Mouse (Mus musculus) liver, embryonic 11.5 days (tissue): ENCODE data around the gene Pole4. TPM values are rescaled to one million over a fixed set of nuclear protein-coding genes. Genes with fewer than 3 reads are reported as not detected.
"Not testable (repeated sequence)": the region's sequence is repeated elsewhere in the genome, so short reads cannot be mapped to it uniquely, and the experiment has no call there.

Experiments used
- ATAC-seq: fragments of 200-750 bp; cut with Nextera tagmentation; replicated peaks from 2 replicates; pipeline ENCODE4 v1.8.0; 2017; ENCODE audit warnings: moderate number of reproducible peaks, mild to moderate bottlenecking, moderate TSS enrichment, moderate library complexity; ENCODE audit not compliant: low FRiP score
- DNase-seq: peaks from one replicate; pipeline ENCODE4 v3.0.0-alpha.2; 2017; ENCODE audit warnings: low spot score
- H3K27ac ChIP-seq: fragments of 300-500 bp; sonication (generic); 2 replicates; pipeline ENCODE4 v1.5.1; 2014; ENCODE audit warnings: mild to moderate bottlenecking, low read depth, low read length, control low read depth
- H3K27me3 ChIP-seq: fragments of 300-500 bp; sonication (generic); replicated peaks from 2 replicates; pipeline ENCODE4 v1.6.1; 2014; ENCODE audit warnings: low read length, mixed read lengths; ENCODE audit not compliant: control insufficient read depth, insufficient read depth
- H3K36me3 ChIP-seq: fragments of 300-500 bp; sonication (generic); 2 replicates; pipeline ENCODE4 v1.6.1; 2014; ENCODE audit warnings: mild to moderate bottlenecking, low read length, moderate library complexity, mixed read lengths; ENCODE audit not compliant: control insufficient read depth, insufficient read depth
- H3K4me1 ChIP-seq: fragments of 300-500 bp; sonication (generic); replicated peaks from 2 replicates; pipeline ENCODE4 v1.6.1; 2014; ENCODE audit warnings: low read length, mixed read lengths; ENCODE audit not compliant: control insufficient read depth, insufficient read depth
- H3K4me2 ChIP-seq: fragments of 300-500 bp; sonication (generic); 2 replicates; pipeline ENCODE4 v1.6.1; 2014; ENCODE audit warnings: mild to moderate bottlenecking, control low read depth, moderate library complexity
- H3K4me3 ChIP-seq: fragments of 300-500 bp; sonication (generic); 2 replicates; pipeline ENCODE4 v1.5.1; 2014; ENCODE audit warnings: low read depth, low read length, control low read depth
- H3K9ac ChIP-seq: fragments of 300-500 bp; sonication (generic); 2 replicates; pipeline ENCODE4 v1.6.1; 2014; ENCODE audit warnings: low read depth, low read length, control low read depth
- H3K9me3 ChIP-seq: fragments of 300-500 bp; sonication (generic); 2 replicates; pipeline ENCODE4 v1.6.1; 2016; ENCODE audit warnings: low read length, inconsistent platforms, mixed read lengths; ENCODE audit not compliant: control insufficient read depth
- WGBS: fragments of 180-500 bp; shearing (Covaris S2); extraction: QIAGEN DNeasy Blood & Tissue Kit; methylation state at CpG from one replicate; pipeline ENCODE4 v1.1.7; 2014; 5-methylcytosine and 5-hydroxymethylcytosine counted together
- polyA plus RNA-seq: library from polyadenylated mRNA; unstranded; fragments of >200 nt; fragmentation: Nextera tagmentation; extraction: Ambion mirVana; gene quantifications from 2 replicates; pipeline ENCODE4 v1.2.1, GENCODE M21; 2014

Gene Pole4
- polyA plus RNA-seq, 1 experiment from 2014 or later: 106 TPM

- H3K4me2 ChIP-seq, H3K9ac ChIP-seq, H3K4me1 ChIP-seq, H3K4me3 ChIP-seq, ATAC-seq, H3K27me3 ChIP-seq, H3K27ac ChIP-seq, DNase-seq, H3K36me3 ChIP-seq, H3K9me3 ChIP-seq: not testable (repeated sequence)
- WGBS: 93% methylated on average over 7 of the region's 8 CpGs
These were observed 79.8 kb downstream of the Pole4 start for GRCm38 (mm10) chr6:82625331-82625730.

DNA sequence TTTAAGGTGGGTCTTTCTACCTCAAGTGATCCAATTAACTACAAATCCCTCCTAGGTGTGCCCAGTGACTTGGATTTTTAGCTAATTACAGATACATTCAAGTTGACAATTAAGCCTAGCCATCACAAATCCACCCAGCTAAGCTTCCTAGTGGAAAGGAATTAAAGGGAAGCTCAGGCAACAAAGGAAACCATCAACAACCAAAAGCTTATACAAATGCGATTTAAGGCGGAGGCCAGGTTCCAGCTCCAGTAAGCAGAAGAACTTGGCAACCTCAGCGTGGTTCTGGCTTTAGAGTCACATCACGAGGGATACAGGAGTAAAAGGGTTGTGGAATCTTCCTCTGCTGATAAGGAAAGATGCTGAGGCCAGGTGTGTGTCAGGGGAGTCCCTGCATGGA lies 92.0 kb downstream of the Pole4 start:
- ATAC-seq: no peak
- H3K4me1 ChIP-seq: no peaks in the 10 kb centered on the region
- H3K4me3 ChIP-seq: no peak overlapping the region
- no peak overlapping the region for H3K27ac ChIP-seq
- H3K9ac ChIP-seq: no peak overlapping the region
- no peaks in the 10 kb centered on the region for H3K36me3 ChIP-seq
- H3K9me3 ChIP-seq: no peaks in the 10 kb centered on the region
- H3K27me3 ChIP-seq: no peaks in the 10 kb centered on the region
- WGBS: 71% methylated on average over 4 of the region's 4 CpGs
- no peak overlapping the region for H3K4me2 ChIP-seq
- no peak for DNase-seq

DNA sequence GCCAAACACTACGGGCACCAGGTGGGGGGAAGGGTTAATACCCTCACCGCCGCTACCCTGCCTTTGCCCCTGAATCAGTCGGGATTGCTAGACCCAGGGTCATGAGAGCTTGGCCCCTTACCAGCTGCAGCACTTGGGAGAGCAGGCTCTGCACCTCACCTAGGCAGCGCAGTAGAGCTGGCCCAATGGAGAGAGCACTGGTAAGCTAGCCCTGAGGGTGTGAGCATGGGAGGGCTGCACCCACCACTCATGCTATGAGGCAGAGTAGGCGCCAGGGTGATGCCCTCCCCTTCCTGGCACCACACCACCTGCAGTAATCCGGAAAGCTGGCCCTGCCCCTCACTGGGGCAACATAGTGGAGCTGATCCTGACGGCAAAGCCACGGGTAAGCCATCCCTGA lies 94.1 kb downstream of the Pole4 start:
- DNase-seq (no peak), ATAC-seq (no peak)
- Histone ChIP-seq H3K9me3 (no peaks in the 10 kb centered on the region), H3K4me2 (no peak overlapping the region), H3K4me1 (no peaks in the 10 kb centered on the region), H3K9ac (no peak overlapping the region), H3K27ac (no peak overlapping the region), H3K27me3 (no peaks in the 10 kb centered on the region), H3K36me3 (no peaks in the 10 kb centered on the region), H3K4me3 (no peak overlapping the region)
- 74% methylated on average over 9 of the region's 9 CpGs for WGBS

- WGBS: 81% methylated on average over 7 of the region's 7 CpGs
- no peak for DNase-seq
- no peaks in the 10 kb centered on the region for H3K9me3 ChIP-seq
- no peaks in the 10 kb centered on the region for H3K27me3 ChIP-seq
- no peak for ATAC-seq
- H3K9ac ChIP-seq: no peak overlapping the region
- H3K4me3 ChIP-seq: no peak overlapping the region
- no peaks in the 10 kb centered on the region for H3K4me1 ChIP-seq
- H3K36me3 ChIP-seq: no peaks in the 10 kb centered on the region
- H3K4me2 ChIP-seq: no peak overlapping the region
- no peak overlapping the region for H3K27ac ChIP-seq
These were observed 95.7 kb downstream of the Pole4 start for GRCm38 (mm10) chr6:82609339-82609926.

DNA sequence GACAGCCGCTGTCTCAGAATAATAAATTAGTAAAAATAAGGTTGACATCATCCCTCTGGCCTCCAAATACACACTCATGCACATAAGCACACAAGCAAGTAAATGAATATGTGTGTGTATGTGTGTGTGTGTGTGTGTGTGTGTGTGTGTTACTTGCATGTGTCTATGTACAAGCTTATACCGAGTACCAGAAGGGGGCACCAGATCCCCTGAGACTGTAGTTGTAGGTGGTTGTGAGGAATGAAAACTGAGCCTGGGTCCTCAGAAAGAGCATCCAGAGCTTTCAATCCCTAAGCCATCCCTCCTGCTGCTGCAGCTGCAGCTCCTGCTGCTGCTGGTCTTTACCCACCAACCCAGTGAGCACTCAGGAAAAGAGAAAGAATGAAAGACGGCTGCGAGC lies 96.4 kb downstream of the Pole4 start:
- Histone ChIP-seq H3K4me2 (no peak overlapping the region), H3K4me3 (no peak overlapping the region), H3K9ac (no peak overlapping the region), H3K9me3 (no peaks in the 10 kb centered on the region), H3K4me1 (no peaks in the 10 kb centered on the region), H3K27ac (no peak overlapping the region), H3K36me3 (no peaks in the 10 kb centered on the region), H3K27me3 (no peaks in the 10 kb centered on the region)
- DNase-seq: no peak
- ATAC-seq: no peak
- WGBS: 90% methylated on average over 4 of the region's 4 CpGs

DNA sequence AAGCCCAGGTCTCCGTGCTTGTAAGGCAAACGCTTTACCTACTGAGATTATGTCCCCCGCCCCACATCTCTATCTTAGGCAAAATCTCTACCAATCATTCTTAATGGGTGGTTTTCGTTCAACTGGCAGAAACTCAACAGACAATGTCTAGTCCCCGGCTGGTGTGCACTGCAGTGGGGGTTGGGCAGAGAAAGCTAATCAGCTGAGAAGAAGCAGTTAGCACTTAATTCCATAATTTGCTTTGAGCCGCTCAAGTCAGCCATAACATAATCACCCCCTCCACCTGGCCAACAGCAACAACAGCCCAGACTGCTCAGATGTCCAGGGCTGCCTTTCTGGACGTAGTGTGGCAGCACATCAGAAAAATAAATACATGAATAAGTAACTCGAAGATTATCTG lies 100.4 kb downstream of the Pole4 start:
- Histone ChIP-seq H3K4me3 (no peak overlapping the region), H3K27ac (no peak overlapping the region), H3K36me3 (no peaks in the 10 kb centered on the region), H3K9ac (no peak overlapping the region), H3K27me3 (no peaks in the 10 kb centered on the region), H3K4me1 (no peaks in the 10 kb centered on the region), H3K9me3 (no peaks in the 10 kb centered on the region), H3K4me2 (no peak overlapping the region)
- DNase-seq (no peak), ATAC-seq (no peak)
- WGBS: 67% methylated on average over 8 of the region's 8 CpGs

GRCm38 (mm10) chr6:82603665-82604064 lies 101.5 kb downstream of the Pole4 start:
- no peaks in the 10 kb centered on the region for H3K27me3 ChIP-seq
- no peak overlapping the region for H3K4me3 ChIP-seq
- DNase-seq (no peak), ATAC-seq (no peak)
- no peaks in the 10 kb centered on the region for H3K36me3 ChIP-seq
- H3K27ac ChIP-seq: no peak overlapping the region
- WGBS: 38% methylated on average over 2 of the region's 2 CpGs
- no peak overlapping the region for H3K9ac ChIP-seq
- H3K4me1 ChIP-seq: no peaks in the 10 kb centered on the region
- no peaks in the 10 kb centered on the region for H3K9me3 ChIP-seq
- H3K4me2 ChIP-seq: no peak overlapping the region

GRCm38 (mm10) chr6:82603228-82603627 lies 101.9 kb downstream of the Pole4 start:
- Histone ChIP-seq H3K9me3 (no peaks in the 10 kb centered on the region), H3K4me1 (no peaks in the 10 kb centered on the region), H3K4me3 (no peak overlapping the region), H3K27ac (no peak overlapping the region), H3K36me3 (no peaks in the 10 kb centered on the region), H3K4me2 (no peak overlapping the region), H3K27me3 (no peaks in the 10 kb centered on the region), H3K9ac (no peak overlapping the region)
- ATAC-seq (no peak), DNase-seq (no peak)
- 81% methylated on average over 9 of the region's 9 CpGs for WGBS

GRCm38 (mm10) chr6:82595461-82596090 lies 109.6 kb downstream of the Pole4 start:
- Histone ChIP-seq H3K4me2 (no peak overlapping the region), H3K9me3 (no peaks in the 10 kb centered on the region), H3K27me3 (no peaks in the 10 kb centered on the region), H3K9ac (no peak overlapping the region), H3K4me3 (no peak overlapping the region), H3K36me3 (no peaks in the 10 kb centered on the region), H3K4me1 (no peaks in the 10 kb centered on the region), H3K27ac (no peak overlapping the region)
- no peak for ATAC-seq
- no peak for DNase-seq
- 75% methylated on average over 8 of the region's 8 CpGs for WGBS
